Mouse (Mus musculus) MEL (cell line): Measurements from ENCODE around the gene Nfkbil1.
A peak's percentile ranks its signal among the peaks of the same experiment; 100 is the strongest.

Experiments
- CTCF ChIP-seq, 3 experiments: IDR thresholded peaks in 2 of 3; conservative IDR thresholded peaks in 1 of 3; 2 replicates each; pipeline ENCODE4 v1.5.1; 2011 to 2012; ENCODE audit warnings: low read length in 3 of 3, low read depth in 2 of 3, mild to moderate bottlenecking in 2 of 3, improper control_type of control experiment in 1 of 3, inconsistent platforms in 1 of 3, mixed read lengths in 1 of 3, moderate library complexity in 1 of 3; ENCODE audit not compliant: control insufficient read depth in 1 of 3, insufficient read depth in 1 of 3, poor library complexity in 1 of 3, severe bottlenecking in 1 of 3
- EP300 ChIP-seq, 2 experiments: IDR thresholded peaks; 2 replicates each; pipeline ENCODE4 v1.6.1; 2011; ENCODE audit warnings: improper control_type of control experiment in 2 of 2, low read length in 2 of 2, low read depth in 1 of 2, mild to moderate bottlenecking in 1 of 2
- ETS1 ChIP-seq: IDR thresholded peaks from 2 replicates; pipeline ENCODE4 v1.6.1; 2012; ENCODE audit warnings: low read depth, mild to moderate bottlenecking, inconsistent platforms, low read length, improper control_type of control experiment, moderate library complexity
- MEF2A ChIP-seq: IDR thresholded peaks from 2 replicates; pipeline ENCODE4 v1.6.1; 2014; ENCODE audit warnings: low read depth, mild to moderate bottlenecking, inconsistent platforms, low read length, improper control_type of control experiment; ENCODE audit not compliant: poor library complexity, insufficient replicate concordance, severe bottlenecking; ENCODE audit errors: extremely low read depth
- NELFE ChIP-seq: IDR thresholded peaks from 2 replicates; pipeline ENCODE4 v1.6.1; 2011; ENCODE audit warnings: low read depth, low read length, improper control_type of control experiment
- POLR2A ChIP-seq, 2 experiments: IDR thresholded peaks; 2 replicates each; pipeline ENCODE4 v1.6.1; 2011 to 2012; ENCODE audit warnings: low read length in 2 of 2, mild to moderate bottlenecking in 2 of 2, control low read depth in 1 of 2, improper control_type of control experiment in 1 of 2, low read depth in 1 of 2, moderate library complexity in 1 of 2; ENCODE audit not compliant: control insufficient read depth in 1 of 2, insufficient read depth in 1 of 2, poor library complexity in 1 of 2
- RCOR1 ChIP-seq: IDR thresholded peaks from 2 replicates; pipeline ENCODE4 v1.6.1; 2012; ENCODE audit warnings: low read depth, mild to moderate bottlenecking, inconsistent platforms, low read length, improper control_type of control experiment
- TAL1 ChIP-seq: IDR thresholded peaks from 2 replicates; pipeline ENCODE4 v1.6.1; 2012; ENCODE audit warnings: mild to moderate bottlenecking, inconsistent platforms, low read length, moderate library complexity, mixed read lengths
- ZNF384 ChIP-seq: IDR thresholded peaks from 2 replicates; pipeline ENCODE4 v1.6.1; 2012; ENCODE audit warnings: low read depth, mild to moderate bottlenecking, inconsistent platforms, low read length, improper control_type of control experiment

- no peak for TF ChIP-seq ETS1
- TF ChIP-seq MEF2A = no peak
- no peak for TF ChIP-seq POLR2A (IDR thresholded peaks at IDR 0.05; ENCODE audit: control insufficient read depth in 1 of 2, insufficient read depth in 1 of 2, low read depth in 1 of 2, low read length in 2 of 2, poor library complexity in 1 of 2)
- peak; percentile 91 to 98 (median 97) for TF ChIP-seq CTCF (IDR thresholded peaks at IDR 0.05 in 2 of 3, conservative IDR thresholded peaks at IDR 0.05 in 1 of 3; ENCODE audit: control insufficient read depth in 1 of 3, insufficient read depth in 1 of 3, low read depth in 2 of 3, low read length in 3 of 3, poor library complexity in 1 of 3, severe bottlenecking in 1 of 3)
- no peak for TF ChIP-seq ZNF384
- no peak for TF ChIP-seq TAL1
- no peak for TF ChIP-seq RCOR1
- TF ChIP-seq NELFE = no peak
- TF ChIP-seq EP300 (IDR thresholded peaks at IDR 0.05; ENCODE audit: low read depth in 1 of 2, low read length in 2 of 2) = no peak
Measured at GRCm38 (mm10) chr17:35178528-35178927, 57.1 kb downstream of the Nfkbil1 start.
